Mouse (Mus musculus) embryonic facial prominence, embryonic 15.5 days (tissue): ENCODE measurements at regions not wholly inside any gene's neighbourhood (a gene's known extent, or its start where the extent isn't known, plus 50 kb on each side); places are given as distances from the start of the nearest gene placed in this dataset.

ENCODE experiments used
- ATAC-seq: fragments of 200-750 bp; cut with Nextera tagmentation; 2 replicates; pipeline ENCODE4 v1.8.0; 2017; ENCODE audit warnings: low read depth, moderate TSS enrichment; ENCODE audit not compliant: insufficient number of reproducible peaks, low FRiP score, low TSS enrichment
- H3K27ac ChIP-seq: fragments of 300-500 bp; sonication (generic); replicated peaks from 2 replicates; pipeline ENCODE4 v1.5.1; 2015; ENCODE audit warnings: mild to moderate bottlenecking, inconsistent platforms
- H3K27me3 ChIP-seq: fragments of 300-500 bp; sonication (generic); 2 replicates; pipeline ENCODE4 v1.6.1; 2015; ENCODE audit warnings: inconsistent platforms
- H3K36me3 ChIP-seq: fragments of 300-500 bp; sonication (generic); 2 replicates; pipeline ENCODE4 v1.6.1; 2015; ENCODE audit warnings: mild to moderate bottlenecking, inconsistent platforms
- H3K4me1 ChIP-seq: fragments of 300-500 bp; sonication (generic); 2 replicates; pipeline ENCODE4 v1.6.1; 2015; ENCODE audit warnings: inconsistent platforms
- H3K4me2 ChIP-seq: fragments of 300-500 bp; sonication (generic); replicated peaks from 2 replicates; pipeline ENCODE4 v1.6.1; 2015; ENCODE audit warnings: mild to moderate bottlenecking, inconsistent platforms
- H3K4me3 ChIP-seq: fragments of 300-500 bp; sonication (generic); replicated peaks from 2 replicates; pipeline ENCODE4 v1.5.1; 2015; ENCODE audit warnings: mild to moderate bottlenecking, inconsistent platforms
- H3K9ac ChIP-seq: fragments of 300-500 bp; sonication (generic); 2 replicates; pipeline ENCODE4 v1.6.1; 2015; ENCODE audit warnings: inconsistent platforms
- H3K9me3 ChIP-seq: fragments of 300-500 bp; sonication (generic); replicated peaks from 2 replicates; pipeline ENCODE4 v1.6.1; 2016; ENCODE audit warnings: inconsistent platforms
- WGBS: fragments of 180-500 bp; shearing (Covaris S2); methylation state at CpG from one replicate; pipeline ENCODE4 v1.1.7; 2015; 5-methylcytosine and 5-hydroxymethylcytosine counted together

DNA sequence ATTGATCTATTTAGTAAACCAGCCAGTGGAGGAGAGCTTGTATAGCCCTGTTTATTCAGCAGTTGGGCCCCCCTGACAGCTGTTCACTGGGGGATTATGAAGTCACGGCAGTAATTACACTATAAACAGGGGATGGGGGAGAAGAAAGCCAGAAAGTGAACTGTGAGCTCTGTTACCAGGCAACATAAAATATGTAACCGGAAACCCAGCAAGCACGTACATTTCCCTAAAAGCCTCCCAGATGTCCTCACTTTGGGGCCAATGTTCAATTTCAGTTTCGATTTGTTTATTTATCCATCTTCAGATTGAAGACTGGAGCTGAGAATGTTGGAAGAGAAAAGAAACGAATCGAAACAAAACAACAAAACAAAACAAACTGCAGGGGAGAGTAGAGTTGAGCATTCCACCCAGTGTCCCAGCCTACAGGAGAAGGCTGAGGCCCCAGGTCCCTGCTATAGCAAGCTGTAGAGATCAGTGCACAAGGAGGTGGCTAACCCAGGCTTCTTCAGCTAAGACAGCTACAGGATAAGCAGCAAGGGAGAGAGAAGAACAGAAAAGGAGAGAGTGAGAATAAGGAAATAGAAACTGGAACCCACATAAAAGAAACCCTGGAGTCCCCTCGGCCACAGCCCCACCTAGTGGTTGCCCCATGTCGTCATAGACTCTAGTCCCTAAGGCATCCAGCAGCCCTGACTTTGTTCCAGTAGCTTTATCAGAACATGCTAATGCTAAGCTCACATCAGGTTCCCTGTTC is 517.7 kb upstream of the Gm26657 start:
- no peaks in the 10 kb centered on the region for H3K9me3 ChIP-seq
- H3K36me3 ChIP-seq, result no peaks in the 10 kb centered on the region
- H3K4me1 ChIP-seq, result peaks cover 19% of the 10 kb centered on the region
- H3K4me3 ChIP-seq, result peak overlapping the region; percentile 17
- peak overlapping the region; percentile 84 for H3K27ac ChIP-seq
- peak; percentile 76; the same call in 1 of the 2 replicates for ATAC-seq
- WGBS, result 16% methylated on average over 8 of the region's 8 CpGs
- no peak overlapping the region for H3K9ac ChIP-seq
- peak overlapping the region; percentile 36 for H3K4me2 ChIP-seq
- no peaks in the 10 kb centered on the region for H3K27me3 ChIP-seq

DNA sequence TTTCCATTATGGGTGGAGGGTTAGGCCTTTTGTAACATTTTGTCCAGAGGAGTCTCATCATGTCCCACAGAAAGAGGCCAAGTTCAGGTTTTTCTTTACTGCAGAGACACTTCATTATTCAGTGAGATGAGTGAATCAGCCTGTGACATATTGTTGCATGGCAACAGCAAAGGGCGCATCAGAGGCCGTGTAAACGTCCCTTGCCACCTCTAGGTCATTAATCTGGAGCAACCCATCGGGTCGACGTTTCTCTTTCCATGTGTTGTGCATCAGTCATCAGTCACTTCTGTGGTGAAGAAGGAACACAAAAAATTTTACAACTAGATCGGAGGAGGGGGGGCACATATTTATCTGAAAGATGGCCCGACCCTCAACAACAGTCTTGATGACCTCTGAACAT is 519.3 kb upstream of the Gm26657 start:
- H3K27ac ChIP-seq, result peak overlapping the region; percentile 84; the same call in 1 of the 2 replicates
- H3K9ac ChIP-seq, result no peak overlapping the region
- H3K4me2 ChIP-seq, result no peak overlapping the region
- no peaks in the 10 kb centered on the region for H3K27me3 ChIP-seq
- no peaks in the 10 kb centered on the region for H3K36me3 ChIP-seq
- WGBS, result 74% methylated on average over 8 of the region's 8 CpGs
- no peak overlapping the region for H3K4me3 ChIP-seq
- no peak for ATAC-seq
- H3K4me1 ChIP-seq, result peaks cover 19% of the 10 kb centered on the region
- H3K9me3 ChIP-seq, result no peaks in the 10 kb centered on the region

DNA sequence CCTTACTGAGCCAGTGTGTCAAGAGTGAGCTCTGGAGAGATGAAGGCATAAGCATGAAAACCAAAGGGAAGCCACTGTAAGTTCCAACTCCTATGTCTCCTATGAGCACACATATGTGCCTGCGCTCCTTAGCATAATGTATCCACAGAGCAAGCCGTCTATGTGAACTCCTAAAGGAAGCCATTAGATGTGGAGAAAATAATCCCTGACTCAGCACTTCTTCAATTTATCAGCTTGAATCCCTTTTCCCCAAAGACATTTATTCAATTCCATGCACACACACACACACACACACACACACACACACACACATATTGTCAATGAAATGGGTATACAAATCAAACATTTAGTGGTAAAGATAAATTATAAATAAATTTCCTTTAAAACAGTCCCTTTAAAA is 530.4 kb upstream of the Gm26657 start:
- Histone ChIP-seq H3K27me3 (no peaks in the 10 kb centered on the region), H3K27ac (no peak overlapping the region), H3K4me1 (peaks cover 10% of the 10 kb centered on the region), H3K9ac (no peak overlapping the region), H3K9me3 (no peaks in the 10 kb centered on the region), H3K4me2 (no peak overlapping the region), H3K36me3 (no peaks in the 10 kb centered on the region), H3K4me3 (no peak overlapping the region)
- no peak for ATAC-seq
- 92% methylated on average over 2 of the region's 2 CpGs for WGBS

- Histone ChIP-seq H3K4me1 (peaks cover 10% of the 10 kb centered on the region), H3K4me2 (no peak overlapping the region), H3K27me3 (no peaks in the 10 kb centered on the region), H3K9ac (no peak overlapping the region), H3K4me3 (no peak overlapping the region), H3K36me3 (no peaks in the 10 kb centered on the region), H3K9me3 (no peaks in the 10 kb centered on the region), H3K27ac (no peak overlapping the region)
- WGBS, result 60% methylated on average over 5 of the region's 5 CpGs
- ATAC-seq, result no peak
These were observed 532.1 kb upstream of the Gm26657 start for GRCm38 (mm10) chr4:56207726-56208125.

DNA sequence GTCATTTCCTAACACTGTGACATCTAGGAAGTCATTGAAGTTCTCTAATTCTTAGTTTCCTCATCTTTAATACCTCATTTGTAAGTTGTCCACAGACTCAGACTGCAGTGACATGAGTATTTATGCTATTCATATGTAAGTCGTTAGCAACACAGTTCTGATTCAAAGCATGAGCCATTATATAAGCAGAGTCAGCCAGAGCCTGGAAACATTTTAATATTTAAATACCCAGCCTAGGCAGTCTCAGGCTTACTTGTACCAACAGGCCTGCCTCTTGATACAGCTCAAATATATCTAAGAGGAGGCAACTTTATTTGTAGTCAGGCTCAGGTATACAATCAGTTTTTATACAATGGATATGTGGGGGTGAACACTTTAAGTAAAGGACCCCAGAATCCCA is 534.8 kb upstream of the Gm26657 start:
- Histone ChIP-seq H3K9me3 (no peaks in the 10 kb centered on the region), H3K27ac (peak overlapping the region; percentile 71), H3K9ac (no peak overlapping the region), H3K4me2 (no peak overlapping the region), H3K4me3 (no peak overlapping the region), H3K36me3 (no peaks in the 10 kb centered on the region), H3K27me3 (no peaks in the 10 kb centered on the region), H3K4me1 (peaks cover 10% of the 10 kb centered on the region)
- WGBS, result 27% methylated on average over 1 of the region's 1 CpGs
- ATAC-seq, result peak; percentile 54; the same call in 1 of the 2 replicates

- no peak for ATAC-seq
- 51% methylated on average over 2 of the region's 2 CpGs for WGBS
- no peaks in the 10 kb centered on the region for H3K27me3 ChIP-seq
- no peaks in the 10 kb centered on the region for H3K4me1 ChIP-seq
- H3K9me3 ChIP-seq, result no peaks in the 10 kb centered on the region
- H3K36me3 ChIP-seq, result no peaks in the 10 kb centered on the region
- H3K4me2 ChIP-seq, result no peak overlapping the region
- H3K4me3 ChIP-seq, result no peak overlapping the region
- no peak overlapping the region for H3K27ac ChIP-seq
- no peak overlapping the region for H3K9ac ChIP-seq
These were observed 546.5 kb upstream of the Gm26657 start for GRCm38 (mm10) chr4:56193365-56193764.

GRCm38 (mm10) chr4:56192516-56192915 is 547.4 kb upstream of the Gm26657 start:
- no peaks in the 10 kb centered on the region for H3K36me3 ChIP-seq
- no peaks in the 10 kb centered on the region for H3K4me1 ChIP-seq
- no peak overlapping the region for H3K9ac ChIP-seq
- H3K27me3 ChIP-seq, result no peaks in the 10 kb centered on the region
- H3K9me3 ChIP-seq, result no peaks in the 10 kb centered on the region
- H3K4me3 ChIP-seq, result no peak overlapping the region
- no peak overlapping the region for H3K27ac ChIP-seq
- 79% methylated on average over 5 of the region's 5 CpGs for WGBS
- H3K4me2 ChIP-seq, result no peak overlapping the region
- ATAC-seq, result no peak

GRCm38 (mm10) chr4:56179566-56179965 is 560.3 kb upstream of the Gm26657 start:
- no peak for ATAC-seq
- peak overlapping the region; percentile 52; the same call in 1 of the 2 replicates for H3K27ac ChIP-seq
- H3K9ac ChIP-seq, result no peak overlapping the region
- H3K9me3 ChIP-seq, result no peaks in the 10 kb centered on the region
- H3K4me2 ChIP-seq, result no peak overlapping the region
- H3K27me3 ChIP-seq, result no peaks in the 10 kb centered on the region
- H3K4me3 ChIP-seq, result no peak overlapping the region
- WGBS, result 37% methylated on average over 5 of the region's 5 CpGs
- peaks cover 9% of the 10 kb centered on the region for H3K4me1 ChIP-seq
- H3K36me3 ChIP-seq, result no peaks in the 10 kb centered on the region

DNA sequence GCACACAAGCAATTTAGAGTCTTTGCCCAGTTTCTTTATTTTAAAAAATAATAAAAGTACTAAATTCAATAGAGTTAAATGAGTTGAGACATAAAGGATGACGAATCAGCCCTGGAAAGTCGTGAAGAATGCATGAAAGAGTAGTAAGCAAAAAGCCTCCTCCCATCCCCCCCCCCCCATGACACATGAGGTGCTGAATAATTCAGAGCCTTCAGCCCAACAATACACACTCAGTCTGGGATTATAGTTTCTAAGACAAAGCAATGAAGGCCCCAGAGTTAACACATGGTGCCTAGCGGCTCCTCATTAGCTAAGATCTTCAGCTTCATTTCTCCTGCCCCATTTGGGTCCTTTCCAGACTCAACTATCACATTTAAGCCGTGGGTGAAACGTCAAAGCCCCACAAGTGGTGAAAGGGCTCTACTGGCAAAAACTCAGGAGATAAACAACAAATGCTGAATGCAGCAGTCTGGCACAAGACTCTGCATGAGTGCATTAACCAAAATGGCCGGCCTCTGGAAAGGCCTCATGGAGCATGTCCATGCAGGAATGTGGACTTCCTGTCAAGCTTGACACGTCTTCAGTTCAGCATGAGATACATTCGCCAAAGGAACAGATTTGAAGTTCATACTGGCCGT is 560.9 kb upstream of the Gm26657 start:
- Histone ChIP-seq H3K9me3 (no peaks in the 10 kb centered on the region), H3K27me3 (no peaks in the 10 kb centered on the region), H3K9ac (no peak overlapping the region), H3K36me3 (no peaks in the 10 kb centered on the region), H3K27ac (peak overlapping the region; percentile 52; the same call in 1 of the 2 replicates), H3K4me2 (no peak overlapping the region), H3K4me3 (no peak overlapping the region), H3K4me1 (peaks cover 9% of the 10 kb centered on the region)
- 60% methylated on average over 9 of the region's 9 CpGs for WGBS
- ATAC-seq, result no peak

DNA sequence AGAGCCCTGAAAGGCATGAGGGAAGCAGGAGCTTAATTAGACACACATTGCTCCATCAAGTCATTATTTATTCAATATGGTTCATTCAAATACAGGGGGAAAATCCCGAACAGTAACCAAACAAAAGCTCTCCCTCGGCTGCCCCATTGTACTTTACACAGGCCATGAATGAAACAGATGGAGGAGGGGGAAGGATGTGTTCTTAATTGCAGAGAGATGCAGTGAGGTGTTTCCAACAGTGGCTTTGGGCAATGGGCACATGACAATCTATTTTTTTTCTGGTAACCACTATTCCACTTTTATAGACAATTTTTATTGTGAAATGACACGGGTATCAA is 578.6 kb upstream of the Gm26657 start:
- H3K27me3 ChIP-seq, result no peaks in the 10 kb centered on the region
- H3K4me2 ChIP-seq, result no peak overlapping the region
- no peaks in the 10 kb centered on the region; the same call in 1 of the 2 replicates for H3K4me1 ChIP-seq
- H3K9me3 ChIP-seq, result no peaks in the 10 kb centered on the region
- H3K27ac ChIP-seq, result peak overlapping the region; percentile 17; the same call in 1 of the 2 replicates
- no peak overlapping the region for H3K9ac ChIP-seq
- no peaks in the 10 kb centered on the region for H3K36me3 ChIP-seq
- H3K4me3 ChIP-seq, result no peak overlapping the region
- 53% methylated on average over 3 of the region's 3 CpGs for WGBS
- no peak for ATAC-seq

DNA sequence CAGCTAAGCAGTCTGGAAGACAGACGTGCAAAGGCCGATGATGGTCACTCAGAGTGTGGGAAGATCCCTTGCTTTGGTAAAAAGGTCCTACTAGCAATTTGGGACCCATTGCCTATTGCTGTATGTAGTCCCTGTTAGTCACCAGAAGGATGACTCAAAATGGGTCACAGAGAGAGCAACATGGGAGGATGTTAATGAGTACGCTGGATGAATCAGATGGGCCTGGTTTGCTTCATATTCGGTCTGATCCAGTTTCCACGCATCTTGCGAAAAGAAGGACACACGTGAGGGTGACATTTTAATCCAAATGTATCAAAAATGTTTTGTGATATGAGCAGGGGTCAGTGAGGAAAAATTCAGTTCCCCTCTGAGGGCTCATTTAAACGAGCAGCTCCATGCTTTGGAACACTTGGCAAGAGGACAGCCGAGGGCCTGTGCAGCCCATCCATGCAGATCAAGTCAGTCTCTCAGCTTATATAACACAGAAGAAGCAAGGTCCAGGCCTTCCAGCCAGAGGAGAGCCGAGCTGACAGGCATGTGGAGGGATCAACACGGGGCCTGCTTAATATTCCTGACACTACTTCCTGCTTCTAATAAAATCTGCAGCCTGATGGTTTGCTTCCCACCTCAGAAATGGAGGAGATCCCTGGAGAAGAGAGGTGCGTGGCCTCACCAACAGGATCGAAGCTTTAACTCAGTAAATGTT is 579.2 kb upstream of the Gm26657 start:
- H3K4me2 ChIP-seq, result no peak overlapping the region
- ATAC-seq, result no peak
- H3K27me3 ChIP-seq, result no peaks in the 10 kb centered on the region
- H3K27ac ChIP-seq, result peak overlapping the region; percentile 17; the same call in 1 of the 2 replicates
- WGBS, result 72% methylated on average over 13 of the region's 13 CpGs
- H3K36me3 ChIP-seq, result no peaks in the 10 kb centered on the region
- H3K9me3 ChIP-seq, result no peaks in the 10 kb centered on the region
- H3K4me1 ChIP-seq, result no peaks in the 10 kb centered on the region; the same call in 1 of the 2 replicates
- no peak overlapping the region for H3K4me3 ChIP-seq
- no peak overlapping the region for H3K9ac ChIP-seq
